In genomic region chr10:102498754-102499153, GRCm38 (mm10) we compare ENCODE assay signal across 7 mouse cellular contexts. TPM values are rescaled to one million over a fixed set of nuclear protein-coding genes. Genes with fewer than 3 reads are reported as not detected.
DNase-seq lines count a peak whose midpoint lies in the region; ATAC-seq and TF ChIP-seq lines count a peak whose summit lies in the region.

No protein-coding gene starts in this region.

- peak; percentile 15 for DNase-seq in layer of hippocampus, adult 11-12 months (ENCODE audit: low spot score)
- DNase-seq in layer of hippocampus, adult 9-11 months = no peak
- DNase-seq in MEL-GATA-1-ER (ENCODE audit: extremely low read depth, low read depth) = peak; percentile 27
- DNase-seq in c-Kit-positive CD71-positive TER-119-negative erythroid progenitor cells, embryonic 14.5 days (ENCODE audit: low read depth) = peak; percentile 0
- DNase-seq in kidney, postnatal 0 days (ENCODE audit: low spot score) = peak; percentile 87
- no peak for DNase-seq in thymus, postnatal 25 days
- DNase-seq in frontal cortex, postnatal 25 days (ENCODE audit: low spot score in 2 of 2) = no peak

- 0 out of 2 replicates have a peak, but pooled peaks have one; percentile 40 for ATAC-seq in kidney, postnatal 0 days (replicated peaks; ENCODE audit: low FRiP score, low read depth)

- no peak overlapping the region for H3K4me2 ChIP-seq in kidney, postnatal 0 days (ENCODE audit: low read length)

- WGBS in kidney, postnatal 0 days = 26% methylated on average over 4 of the region's 4 CpGs

- no peaks in the 10 kb centered on the region for H3K9me3 ChIP-seq in kidney, postnatal 0 days (replicated peaks; ENCODE audit: low read length)

- no peaks in the 10 kb centered on the region for H3K36me3 ChIP-seq in kidney, postnatal 0 days (ENCODE audit: insufficient read depth, low read length)

- H3K4me1 ChIP-seq in kidney, postnatal 0 days (replicated peaks; ENCODE audit: insufficient read depth, low read length) = no peaks in the 10 kb centered on the region

- TF ChIP-seq CTCF in kidney, postnatal 0 days (IDR thresholded peaks at IDR 0.05; ENCODE audit: low read depth) = peak; percentile 91

- no peak overlapping the region for H3K9ac ChIP-seq in kidney, postnatal 0 days (ENCODE audit: low read depth, low read length)

- no peak overlapping the region for H3K27ac ChIP-seq in kidney, postnatal 0 days

- no peak overlapping the region for H3K4me3 ChIP-seq in kidney, postnatal 0 days (replicated peaks; ENCODE audit: low read depth, low read length)

- no peaks in the 10 kb centered on the region for H3K27me3 ChIP-seq in kidney, postnatal 0 days (ENCODE audit: insufficient read depth, low read length)

RNA-seq across cellular contexts. Expression of gene Nts, which starts 8.5 kb away (rescaled TPM):
- 26.6 and 29.4 TPM in 2 replicates for polyA plus RNA-seq in kidney, postnatal 0 days (2015; fragmentation: Nextera tagmentation; extraction: Ambion mirVana)

RNA-seq across cellular contexts. Expression of gene Rassf9, which starts 13.3 kb away (rescaled TPM):
- polyA plus RNA-seq in kidney, postnatal 0 days (2015; fragmentation: Nextera tagmentation; extraction: Ambion mirVana) = 10.6 and 11.2 TPM in 2 replicates

Comparison
In these comparisons a context has a peak if more than half of its experiments do, and no peak if none do; other contexts are left out.
1. DNase-seq: peak in layer of hippocampus, adult 11-12 months (single experiment), MEL-GATA-1-ER (single experiment), c-Kit-positive CD71-positive TER-119-negative erythroid progenitor cells, embryonic 14.5 days (single experiment) and kidney, postnatal 0 days (single experiment); none in layer of hippocampus, adult 9-11 months (single experiment), thymus, postnatal 25 days (single experiment) and frontal cortex, postnatal 25 days (0 of 2).